Comparison of ENCODE assay signal across 13 mouse cellular contexts in genomic region chr5:21169346-21169745, GRCm38 (mm10). TPM values are rescaled to one million over a fixed set of nuclear protein-coding genes. Genes with fewer than 3 reads are reported as not detected.
DNase-seq lines count a peak whose midpoint lies in the region; ATAC-seq and TF ChIP-seq lines count a peak whose summit lies in the region.
"Had no signal": no experiment of that assay in that cellular context is flagged by ENCODE, and none has a peak within 500 bp of the region (broad histone marks: within the 10 kb centered on the region; RNA-seq: fewer than 3 reads in every experiment).

No protein-coding gene starts in this region.

- 49% methylated on average over 3 of the region's 3 CpGs for WGBS in kidney, adult 2 months
- 35% methylated on average over 3 of the region's 3 CpGs for WGBS in hindbrain, embryonic 13.5 days
- WGBS in midbrain, postnatal 0 days, result 32% methylated on average over 3 of the region's 3 CpGs

- DNase-seq in embryo, embryonic 10.5 days (ENCODE audit: low spot score), result peak; percentile 36
- DNase-seq in embryo, embryonic 9.5 days (ENCODE audit: extremely low spot score), result no peak
- peak; percentile 53 for DNase-seq in kidney, adult 2 months
- DNase-seq in kidney, postnatal 36 days, result no peak
- DNase-seq in midbrain, postnatal 0 days (ENCODE audit: low spot score), result no peak
- DNase-seq in frontal cortex, postnatal 14 days (ENCODE audit: low spot score in 2 of 2), result no peak
- DNase-seq in cerebellum, adult 9-10 months, result no peak
- DNase-seq: right cerebral cortex, postnatal 14 days had no signal

- TF ChIP-seq POLR2A in kidney, adult 2 months (IDR thresholded peaks at IDR 0.05; ENCODE audit: low read depth, low read length), result no peak

- no peak for TF ChIP-seq CTCF in kidney, adult 2 months (conservative IDR thresholded peaks at IDR 0.05; ENCODE audit: insufficient read depth, insufficient read length, low read depth, low read length)
- TF ChIP-seq CTCF in midbrain, postnatal 0 days (IDR thresholded peaks at IDR 0.05), result no peak

- H3K4me3 ChIP-seq in kidney, adult 2 months (ENCODE audit: insufficient read depth, low read depth, low read length), result no peak overlapping the region
- no peak overlapping the region for H3K4me3 ChIP-seq in hindbrain, embryonic 13.5 days
- no peak overlapping the region for H3K4me3 ChIP-seq in midbrain, postnatal 0 days (ENCODE audit: low read depth, low read length)
- H3K4me3 ChIP-seq: limb, embryonic 12.5 days; megakaryocyte, embryonic 14.5 days; neural tube, embryonic 12.5 days had no signal

- H3K36me3 ChIP-seq in kidney, adult 2 months (ENCODE audit: control insufficient read depth, insufficient read depth, low read length), result no peaks in the 10 kb centered on the region
- no peaks in the 10 kb centered on the region for H3K36me3 ChIP-seq in hindbrain, embryonic 13.5 days
- no peaks in the 10 kb centered on the region for H3K36me3 ChIP-seq in midbrain, postnatal 0 days (ENCODE audit: insufficient read depth, low read length)
- H3K36me3 ChIP-seq: limb, embryonic 12.5 days; neural tube, embryonic 12.5 days had no signal

- H3K27ac ChIP-seq in kidney, adult 2 months (ENCODE audit: insufficient read depth, low read depth, low read length), result no peak overlapping the region
- H3K27ac ChIP-seq in hindbrain, embryonic 13.5 days, result peak overlapping the region; percentile 73
- 0 out of 2 replicates have a peak overlapping the region, but pooled peaks have one; percentile 27 for H3K27ac ChIP-seq in midbrain, postnatal 0 days (ENCODE audit: low read depth, low read length)
- H3K27ac ChIP-seq: limb, embryonic 12.5 days; neural tube, embryonic 12.5 days had no signal

- H3K9ac ChIP-seq in hindbrain, embryonic 13.5 days, result no peak overlapping the region
- H3K9ac ChIP-seq in midbrain, postnatal 0 days (replicated peaks; ENCODE audit: low read length, poor library complexity, severe bottlenecking), result no peak overlapping the region
- H3K9ac ChIP-seq: limb, embryonic 12.5 days; lung, embryonic 14.5 days; neural tube, embryonic 12.5 days had no signal

- H3K4me2 ChIP-seq in hindbrain, embryonic 13.5 days, result no peak overlapping the region
- no peak overlapping the region for H3K4me2 ChIP-seq in midbrain, postnatal 0 days (ENCODE audit: low read depth, low read length, poor library complexity, severe bottlenecking)
- H3K4me2 ChIP-seq: limb, embryonic 12.5 days; lung, embryonic 14.5 days; neural tube, embryonic 12.5 days had no signal

- peaks cover 4% of the 10 kb centered on the region for H3K4me1 ChIP-seq in kidney, adult 2 months (ENCODE audit: control insufficient read depth, insufficient read depth, low read length)
- H3K4me1 ChIP-seq in hindbrain, embryonic 13.5 days (replicated peaks), result peaks cover 39% of the 10 kb centered on the region
- 0 out of 2 replicates have a peak, but pooled peaks cover 5% of the 10 kb centered on the region for H3K4me1 ChIP-seq in midbrain, postnatal 0 days (ENCODE audit: insufficient read depth, low read length)
- H3K4me1 ChIP-seq: neural tube, embryonic 12.5 days had no signal

- no peaks in the 10 kb centered on the region for H3K27me3 ChIP-seq in kidney, adult 2 months (replicated peaks; ENCODE audit: control insufficient read depth, insufficient read depth, low read length)
- H3K27me3 ChIP-seq in hindbrain, embryonic 13.5 days, result no peaks in the 10 kb centered on the region
- no peaks in the 10 kb centered on the region for H3K27me3 ChIP-seq in midbrain, postnatal 0 days (ENCODE audit: insufficient read depth, low read length)
- H3K27me3 ChIP-seq: limb, embryonic 12.5 days; megakaryocyte, embryonic 14.5 days; neural tube, embryonic 12.5 days had no signal

- no peaks in the 10 kb centered on the region for H3K9me3 ChIP-seq in hindbrain, embryonic 13.5 days
- H3K9me3 ChIP-seq in midbrain, postnatal 0 days (ENCODE audit: low read length), result no peaks in the 10 kb centered on the region
- H3K9me3 ChIP-seq: limb, embryonic 12.5 days; megakaryocyte, embryonic 14.5 days; neural tube, embryonic 12.5 days had no signal

- peak; percentile 17; the same call in 1 of the 2 replicates for ATAC-seq in hindbrain, embryonic 13.5 days (ENCODE audit: low FRiP score)
- peak; percentile 1; the same call in 1 of the 2 replicates for ATAC-seq in midbrain, postnatal 0 days (ENCODE audit: low FRiP score)

RNA-seq across cellular contexts. Expression of gene Gsap, which starts 16.7 kb away (rescaled TPM):
- 3.3 and 3.7 TPM in 2 replicates for polyA plus RNA-seq in kidney, adult 2 months (2012; rRNA removed)
- polyA plus RNA-seq in hindbrain, embryonic 13.5 days (2015; fragmentation: Nextera tagmentation; extraction: Ambion mirVana), result 9.9 TPM in 2 replicates
- total RNA-seq in midbrain, postnatal 0 days (2014; rRNA removed), result 7.2 and 8.2 TPM in 2 replicates
- polyA plus RNA-seq in midbrain, postnatal 0 days (2015; fragmentation: Nextera tagmentation; extraction: Ambion mirVana), result 5.3 and 5.6 TPM in 2 replicates

Comparison
In these comparisons a context has a peak if more than half of its experiments do, and no peak if none do; other contexts are left out.
1. DNase-seq: peak in embryo, embryonic 10.5 days (single experiment) and kidney, adult 2 months (single experiment); none in embryo, embryonic 9.5 days (single experiment), kidney, postnatal 36 days (0 of 2), midbrain, postnatal 0 days (single experiment), frontal cortex, postnatal 14 days (0 of 2) and cerebellum, adult 9-10 months (single experiment).